Mouse (Mus musculus) liver, postnatal 0 days (tissue): ENCODE results near the gene Clmp.

Experiments
- CTCF ChIP-seq: sonication (generic); IDR thresholded peaks from 2 replicates; pipeline ENCODE4 v1.5.1; 2016; ENCODE audit warnings: antibody characterized with exemption, low read depth
- EP300 ChIP-seq: IDR thresholded peaks from 2 replicates; pipeline ENCODE4 v1.6.1; 2016; ENCODE audit warnings: antibody characterized with exemption, low read depth, mild to moderate bottlenecking

DNA sequence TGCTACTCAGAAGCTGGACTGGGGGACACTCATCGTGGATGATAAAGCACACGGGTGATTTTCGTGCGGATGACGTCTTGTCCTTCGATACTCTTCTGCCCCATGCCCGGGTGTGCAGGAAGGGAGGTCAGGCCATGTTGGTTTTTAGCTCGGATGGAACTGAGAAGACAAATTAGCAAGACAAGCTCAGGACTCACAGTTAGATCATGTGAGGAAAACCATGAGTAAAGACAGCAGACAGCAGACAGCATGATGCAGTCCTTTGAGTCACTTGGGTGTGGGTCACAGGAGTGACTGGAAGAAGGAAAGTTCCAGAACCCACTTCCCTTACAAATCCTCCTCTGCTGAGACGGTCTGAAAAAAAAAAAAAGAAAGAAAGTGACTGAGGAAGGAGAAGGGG lies 61.5 kb downstream of the Clmp start:
- TF ChIP-seq EP300 (no peak), CTCF (no peak)
